Mouse (Mus musculus): ENCODE results near the gene Gm29582.
"Not testable (repeated sequence)": the region's sequence is repeated elsewhere in the genome, so short reads cannot be mapped to it uniquely, and the experiment has no call there.

The Gm29582 gene

DNA sequence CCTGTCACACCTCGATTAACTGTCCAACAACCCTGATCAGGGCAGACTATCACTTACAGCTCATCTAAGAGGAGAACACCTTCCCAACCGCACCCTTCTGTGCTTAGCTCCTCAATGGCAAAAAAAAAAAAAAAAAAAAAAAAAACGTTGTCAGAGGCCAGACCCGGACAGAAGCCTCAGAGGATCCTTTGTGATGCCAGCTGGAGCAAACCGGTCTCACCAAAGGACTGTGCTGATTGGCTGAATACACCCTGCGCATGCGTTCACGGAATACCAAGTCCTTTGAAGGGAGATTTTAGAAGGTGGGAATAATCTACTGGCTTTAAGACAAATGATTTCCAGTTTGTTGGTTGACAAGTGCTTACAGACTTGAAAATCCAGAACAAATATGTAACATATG is at the start of gene Gm29582:
Gene Gm29582, minus strand, starts transcription at position 101 of the 400 bp plus-strand sequence.
- DNase-seq (ENCODE audit: extremely low read depth, low read depth, low spot score) = not testable (repeated sequence)
